Mouse (Mus musculus) lung, embryonic 14.5 days (tissue): ENCODE data around the gene Slc29a2. TPM values are rescaled to one million over a fixed set of nuclear protein-coding genes. Genes with fewer than 3 reads are reported as not detected.
A peak's percentile ranks its signal among the peaks of the same experiment; 100 is the strongest.

Source experiments
- ATAC-seq: fragments of 200-750 bp; cut with Nextera tagmentation; 2 replicates; pipeline ENCODE4 v1.8.0; 2017; ENCODE audit warnings: mild to moderate bottlenecking, moderate TSS enrichment, moderate library complexity; ENCODE audit not compliant: insufficient read depth
- DNase-seq: peaks from one replicate; pipeline ENCODE4 v3.0.0-alpha.2; 2015
- H3K27ac ChIP-seq: fragments of 300-500 bp; sonication (generic); 2 replicates; pipeline ENCODE4 v1.5.1; 2014; ENCODE audit warnings: low read depth, mild to moderate bottlenecking, moderate library complexity
- H3K27me3 ChIP-seq: fragments of 300-500 bp; sonication (generic); 2 replicates; pipeline ENCODE4 v1.6.1; 2014; ENCODE audit warnings: low read length, control low read depth; ENCODE audit not compliant: insufficient read depth
- H3K36me3 ChIP-seq: fragments of 300-500 bp; sonication (generic); 2 replicates; pipeline ENCODE4 v1.6.1; 2014; ENCODE audit warnings: control low read depth; ENCODE audit not compliant: insufficient read depth
- H3K4me1 ChIP-seq: fragments of 300-500 bp; sonication (generic); 2 replicates; pipeline ENCODE4 v1.6.1; 2014; ENCODE audit warnings: antibody characterized with exemption, control low read depth; ENCODE audit not compliant: insufficient read depth
- H3K4me2 ChIP-seq: fragments of 300-500 bp; sonication (generic); 2 replicates; pipeline ENCODE4 v1.6.1; 2014; ENCODE audit warnings: mild to moderate bottlenecking
- H3K4me3 ChIP-seq: fragments of 300-500 bp; sonication (generic); 2 replicates; pipeline ENCODE4 v1.5.1; 2014; ENCODE audit warnings: low read depth, low read length
- H3K9ac ChIP-seq: fragments of 300-500 bp; sonication (generic); 2 replicates; pipeline ENCODE4 v1.6.1; 2014
- H3K9me3 ChIP-seq: fragments of 300-500 bp; sonication (generic); 2 replicates; pipeline ENCODE4 v1.6.1; 2016; ENCODE audit warnings: low read depth, low read length, control low read depth
- CTCF ChIP-seq: IDR thresholded peaks from 2 replicates; pipeline ENCODE4 v1.5.1; 2016; ENCODE audit warnings: antibody characterized with exemption, low read depth
- WGBS: fragments of 180-500 bp; shearing (Covaris S2); extraction: QIAGEN DNeasy Blood & Tissue Kit; methylation state at CpG from one replicate; pipeline ENCODE4 v1.1.7; 2014; 5-methylcytosine and 5-hydroxymethylcytosine counted together
- polyA plus RNA-seq: library from polyadenylated mRNA; unstranded; fragments of >200 nt; fragmentation: Nextera tagmentation; extraction: Ambion mirVana; gene quantifications from 2 replicates; pipeline ENCODE4 v1.2.1, GENCODE M21; 2014

Gene Slc29a2
- polyA plus RNA-seq, 1 experiment from 2014 or later: 3.4 TPM

- WGBS: 71% methylated on average over 3 of the region's 3 CpGs
- H3K9me3 ChIP-seq: no peaks in the 10 kb centered on the region
- no peaks in the 10 kb centered on the region for H3K27me3 ChIP-seq
- no peak overlapping the region for H3K4me2 ChIP-seq
- no peak overlapping the region for H3K9ac ChIP-seq
- TF ChIP-seq CTCF: no peak
- DNase-seq: no peak
- ATAC-seq: no peak
- no peak overlapping the region for H3K4me3 ChIP-seq
- H3K36me3 ChIP-seq: peaks cover 32% of the 10 kb centered on the region
- no peaks in the 10 kb centered on the region for H3K4me1 ChIP-seq
- no peak overlapping the region for H3K27ac ChIP-seq
Measured at GRCm38 (mm10) chr19:5032686-5033085, 9.0 kb downstream of the Slc29a2 start.

- no peak for TF ChIP-seq CTCF
- Histone ChIP-seq H3K27ac (no peak overlapping the region), H3K4me2 (no peak overlapping the region), H3K4me1 (peaks cover 9% of the 10 kb centered on the region), H3K36me3 (no peaks in the 10 kb centered on the region), H3K4me3 (no peak overlapping the region), H3K9me3 (no peaks in the 10 kb centered on the region), H3K9ac (no peak overlapping the region), H3K27me3 (no peaks in the 10 kb centered on the region)
- whole genome bisulfite sequencing: 77% methylated on average over 4 of the region's 4 CpGs
- DNase-seq (no peak), ATAC-seq (no peak)
Measured at GRCm38 (mm10) chr19:5036577-5036976, 12.9 kb downstream of the Slc29a2 start.

- Histone ChIP-seq H3K36me3 (0 out of 2 replicates have a peak, but pooled peaks cover 4% of the 10 kb centered on the region), H3K27me3 (no peaks in the 10 kb centered on the region), H3K4me3 (peak overlapping the region; percentile 85), H3K4me2 (peak overlapping the region; percentile 96), H3K9ac (peak overlapping the region; percentile 88), H3K27ac (peak overlapping the region; percentile 89), H3K9me3 (no peaks in the 10 kb centered on the region), H3K4me1 (peaks cover 14% of the 10 kb centered on the region)
- peak; percentile 95 for DNase-seq
- ATAC-seq: peak; percentile 60
- TF ChIP-seq CTCF: no peak
- WGBS: 2% methylated on average over 32 of the region's 32 CpGs
Measured at GRCm38 (mm10) chr19:5037678-5038571, 14.3 kb downstream of the Slc29a2 start.

GRCm38 (mm10) chr19:5038709-5039156, 15.1 kb downstream of the Slc29a2 start, which contains the start of the genes B4gat1 and AC124502.3:
B4gat1 (plus strand) TSS chr19:5038826.
AC124502.3 (plus strand) TSS chr19:5038891.
- H3K27ac ChIP-seq: peak within 1 kb of the TSS; percentile 89
- peak; percentile 97 for DNase-seq
- H3K4me1 ChIP-seq: peaks cover 14% of the 10 kb centered on the region
- H3K4me2 ChIP-seq: peak within 1 kb of the TSS; percentile 96
- H3K9ac ChIP-seq: peak within 1 kb of the TSS; percentile 88
- no peaks in the 10 kb centered on the region for H3K27me3 ChIP-seq
- TF ChIP-seq CTCF: peak; percentile 56
- H3K4me3 ChIP-seq: peak within 1 kb of the TSS; percentile 85
- no peaks in the 10 kb centered on the region for H3K9me3 ChIP-seq
- 0% methylated on average over 44 of the region's 44 CpGs for WGBS
- ATAC-seq: peak; percentile 90
- H3K36me3 ChIP-seq: 0 out of 2 replicates have a peak, but pooled peaks cover 4% of the 10 kb centered on the region

GRCm38 (mm10) chr19:5039301-5040114, 15.8 kb downstream of the Slc29a2 start:
- ATAC-seq (peak; percentile 15; the same call in 1 of the 2 replicates), DNase-seq (no peak)
- peaks cover 14% of the 10 kb centered on the region for H3K4me1 ChIP-seq
- WGBS: 10% methylated on average over 41 of the region's 41 CpGs
- peak overlapping the region; percentile 85 for H3K4me3 ChIP-seq
- no peaks in the 10 kb centered on the region for H3K27me3 ChIP-seq
- no peaks in the 10 kb centered on the region for H3K9me3 ChIP-seq
- peak overlapping the region; percentile 89 for H3K27ac ChIP-seq
- TF ChIP-seq CTCF: no peak
- 0 out of 2 replicates have a peak, but pooled peaks cover 6% of the 10 kb centered on the region for H3K36me3 ChIP-seq
- peak overlapping the region; percentile 96 for H3K4me2 ChIP-seq
- peak overlapping the region; percentile 88 for H3K9ac ChIP-seq

- 3% methylated on average over 40 of the region's 40 CpGs for WGBS
- ATAC-seq (peak; percentile 71), DNase-seq (peak; percentile 98)
- H3K4me1 ChIP-seq: peaks cover 14% of the 10 kb centered on the region
- peak within 1 kb of the TSS; percentile 85 for H3K4me3 ChIP-seq
- H3K4me2 ChIP-seq: peak within 1 kb of the TSS; percentile 96
- H3K27me3 ChIP-seq: no peaks in the 10 kb centered on the region
- no peaks in the 10 kb centered on the region for H3K9me3 ChIP-seq
- no peak for TF ChIP-seq CTCF
- H3K9ac ChIP-seq: peak within 1 kb of the TSS; percentile 78
- peaks cover 12% of the 10 kb centered on the region; the same call in 1 of the 2 replicates for H3K36me3 ChIP-seq
- H3K27ac ChIP-seq: peak within 1 kb of the TSS; percentile 65
Measured at GRCm38 (mm10) chr19:5040862-5041523, 17.3 kb downstream of the Slc29a2 start, which contains the start of gene Brms1. Brms1 (plus strand) TSS chr19:5041354.
